Mouse (Mus musculus) CD4-positive, CD25-positive, alpha-beta regulatory T cell (primary cell): ENCODE data around the gene Rgs9. TPM values are rescaled to one million over a fixed set of nuclear protein-coding genes. Genes with fewer than 3 reads are reported as not detected.

Experiments used
- polyA plus RNA-seq: library from polyadenylated mRNA; unstranded; fragments of 100-300 nt; shearing (Covaris generic); gene quantifications from one replicate; pipeline ENCODE4 v1.2.1, GENCODE M21; 2017

The Rgs9 gene
- 8.1 TPM for polyA plus RNA-seq

DNA sequence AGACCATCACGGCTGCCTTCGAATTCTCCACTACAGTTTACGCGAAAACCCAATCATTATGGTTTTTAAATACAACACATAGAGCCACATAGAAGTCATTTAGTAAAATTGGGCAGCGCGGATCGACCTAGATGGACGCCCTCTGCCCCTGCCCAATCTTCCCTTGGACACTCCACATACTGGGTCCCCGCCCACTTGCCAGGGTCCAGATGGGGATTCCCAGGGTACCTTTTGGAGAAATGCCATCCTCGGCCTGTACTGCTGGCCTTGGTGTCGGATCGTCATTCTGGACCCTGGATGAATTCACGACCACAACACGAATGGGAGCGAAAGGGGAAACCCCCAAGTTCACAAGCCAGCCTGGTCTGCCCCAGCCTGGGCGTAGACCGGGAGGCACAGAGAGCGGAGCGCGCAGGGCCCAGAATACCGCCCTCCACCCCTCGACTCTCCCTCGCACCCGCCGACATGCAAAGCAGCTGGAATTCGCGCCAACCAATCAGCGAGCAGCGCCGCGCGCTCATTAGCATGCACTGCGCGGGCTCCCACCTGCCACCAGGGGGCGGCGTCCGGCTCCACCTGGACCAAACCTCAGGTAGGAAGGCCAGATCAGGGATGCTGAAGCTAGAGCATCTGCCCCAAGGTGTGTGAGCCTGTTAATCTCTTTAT lies at the start of gene Rgs9:
Rgs9 (minus strand) TSS at position 420 of the 666 bp plus-strand sequence.

Other genes with a start within 250 kb of the Rgs9 start
- not detected for gene E030025P04Rik, start 153.8 kb downstream of the Rgs9 start, polyA plus RNA-seq
- 64.9 TPM for gene Gna13, start 64.7 kb upstream of the Rgs9 start, polyA plus RNA-seq
- 0.25 TPM for gene 9930022D16Rik, start 115.8 kb upstream of the Rgs9 start, polyA plus RNA-seq
- 34.2 TPM for gene Amz2, start 127.8 kb upstream of the Rgs9 start, polyA plus RNA-seq
- 3.1 TPM for gene Arsg, start 175.2 kb upstream of the Rgs9 start, polyA plus RNA-seq
- gene Slc16a6, start 175.5 kb upstream of the Rgs9 start, polyA plus RNA-seq = 17.3 TPM